Mouse (Mus musculus): ENCODE measurements around the gene Klrg2. TPM values are rescaled to one million over a fixed set of nuclear protein-coding genes. Genes with fewer than 3 reads are reported as not detected.
A peak's percentile ranks its signal among the peaks of the same experiment; 100 is the strongest.

Gene Klrg2
- total and polyA plus RNA-seq, 3 experiments, result 1.0 to 6.2 TPM; not detected in 1

GRCm38 (mm10) chr6:38642593-38642992 is 5.6 kb upstream of the Klrg2 start:
- Histone ChIP-seq H3K4me3 (ENCODE audit: control insufficient read depth in 1 of 2, insufficient read depth in 1 of 2, low read depth in 2 of 2, low read length in 2 of 2) (no peak overlapping the region), H3K27ac (ENCODE audit: control insufficient read depth, low read depth, low read length) (no peak overlapping the region), H3K4me1 (ENCODE audit: control insufficient read depth in 1 of 2, insufficient read depth in 2 of 2, low read length in 2 of 2) (peaks cover 9 to 23% of the 10 kb centered on the region in 2 experiments), H3K9me3 (replicated peaks; ENCODE audit: insufficient read depth, low read length) (no peaks in the 10 kb centered on the region), H3K27me3 (ENCODE audit: control insufficient read depth in 1 of 2, insufficient read depth in 2 of 2, low read length in 2 of 2) (no peaks in the 10 kb centered on the region; a peak in 1 of 4 replicates), H3K9ac (ENCODE audit: control insufficient read depth, low read depth, low read length, poor library complexity, severe bottlenecking) (no peak overlapping the region), H3K79me2 (ENCODE audit: control insufficient read depth, insufficient read depth, low read length, poor library complexity) (no peaks in the 10 kb centered on the region), H3K36me3 (ENCODE audit: control insufficient read depth in 1 of 2, insufficient read depth in 2 of 2, low read length in 2 of 2) (peaks cover 0 to 9% of the 10 kb centered on the region in 2 experiments; a peak in 2 of 4 replicates)
- no peak for DNase-seq (ENCODE audit: low read depth, low spot score)
- TF ChIP-seq ELF1 (IDR thresholded peaks at IDR 0.05; ENCODE audit: low read depth, low read length), result no peak
- TF ChIP-seq SMC3 (IDR thresholded peaks at IDR 0.05; ENCODE audit: low read depth, low read length), result no peak
- no peak for TF ChIP-seq TAL1 (IDR thresholded peaks at IDR 0.05; ENCODE audit: low read length)
- no peak for TF ChIP-seq UBTF (IDR thresholded peaks at IDR 0.05; ENCODE audit: borderline replicate concordance, insufficient read depth, low read depth, low read length)
- no peak for TF ChIP-seq ZKSCAN1 (IDR thresholded peaks at IDR 0.05; ENCODE audit: low read depth, low read length)

DNA sequence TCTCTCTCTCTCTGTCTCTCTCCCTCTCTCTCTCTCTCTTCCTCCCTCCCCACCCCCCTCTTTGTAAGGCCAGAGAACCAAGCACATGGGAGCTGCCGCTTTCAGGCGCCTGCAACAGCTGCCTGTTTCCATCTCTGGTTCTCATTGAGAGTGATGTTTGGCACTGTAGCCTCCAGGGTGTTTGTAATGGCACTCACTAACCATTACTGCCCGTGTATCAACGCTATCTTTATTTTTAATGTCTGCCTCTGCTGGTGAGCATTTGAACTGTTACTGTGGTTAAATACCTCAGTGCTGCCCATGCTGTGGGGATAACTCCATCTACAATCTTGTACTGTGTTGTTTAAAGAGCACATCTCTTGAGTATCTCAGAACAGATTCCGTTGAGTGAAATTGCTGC is 4.6 kb upstream of the Klrg2 start:
- Histone ChIP-seq H3K79me2 (ENCODE audit: control insufficient read depth, insufficient read depth, low read length, poor library complexity) (peaks cover under 1% of the 10 kb centered on the region; the same call in 1 of the 2 replicates), H3K27me3 (ENCODE audit: control insufficient read depth in 1 of 2, insufficient read depth in 2 of 2, low read length in 2 of 2) (no peaks in the 10 kb centered on the region; a peak in 1 of 4 replicates), H3K9me3 (replicated peaks; ENCODE audit: insufficient read depth, low read length) (no peaks in the 10 kb centered on the region), H3K9ac (ENCODE audit: control insufficient read depth, low read depth, low read length, poor library complexity, severe bottlenecking) (peak overlapping the region; percentile 15; the same call in 1 of the 2 replicates), H3K27ac (ENCODE audit: control insufficient read depth, low read depth, low read length) (no peak overlapping the region), H3K4me1 (ENCODE audit: control insufficient read depth in 1 of 2, insufficient read depth in 2 of 2, low read length in 2 of 2) (peaks cover 9 to 29% of the 10 kb centered on the region in 2 experiments), H3K36me3 (ENCODE audit: control insufficient read depth in 1 of 2, insufficient read depth in 2 of 2, low read length in 2 of 2) (peaks cover 0 to 9% of the 10 kb centered on the region in 2 experiments; a peak in 2 of 4 replicates), H3K4me3 (ENCODE audit: control insufficient read depth in 1 of 2, insufficient read depth in 1 of 2, low read depth in 2 of 2, low read length in 2 of 2) (peak overlapping the region; percentile 10 to 21; a peak in 2 of 4 replicates)
- peak; percentile 10; the same call in 1 of the 2 replicates for TF ChIP-seq GATA1 (IDR thresholded peaks at IDR 0.05; ENCODE audit: low read depth, low read length)
- TF ChIP-seq CTCF (IDR thresholded peaks at IDR 0.05 in 2 of 3, conservative IDR thresholded peaks at IDR 0.05 in 1 of 3; ENCODE audit: control insufficient read depth in 1 of 3, insufficient read depth in 1 of 3, low read depth in 2 of 3, low read length in 3 of 3, poor library complexity in 1 of 3, severe bottlenecking in 1 of 3), result peak in 2 of 3 experiments; percentile 43 to 49; a peak in 4 of 6 replicates
- no peak for TF ChIP-seq KAT2A (conservative IDR thresholded peaks at IDR 0.05; ENCODE audit: low read depth, low read length)
- TF ChIP-seq MYC (IDR thresholded peaks at IDR 0.05; ENCODE audit: low read depth, low read length), result 0 out of 2 replicates have a peak, but pooled peaks have one; percentile 21
- TF ChIP-seq SMC3 (IDR thresholded peaks at IDR 0.05; ENCODE audit: low read depth, low read length), result peak; percentile 26
- no peak for TF ChIP-seq CHD1 (IDR thresholded peaks at IDR 0.05; ENCODE audit: low read depth, low read length)
- TF ChIP-seq POLR2AphosphoS5 (IDR thresholded peaks at IDR 0.05; ENCODE audit: borderline replicate concordance, low read depth, low read length), result no peak
- peak; percentile 67 for DNase-seq (ENCODE audit: low read depth, low spot score)

DNA sequence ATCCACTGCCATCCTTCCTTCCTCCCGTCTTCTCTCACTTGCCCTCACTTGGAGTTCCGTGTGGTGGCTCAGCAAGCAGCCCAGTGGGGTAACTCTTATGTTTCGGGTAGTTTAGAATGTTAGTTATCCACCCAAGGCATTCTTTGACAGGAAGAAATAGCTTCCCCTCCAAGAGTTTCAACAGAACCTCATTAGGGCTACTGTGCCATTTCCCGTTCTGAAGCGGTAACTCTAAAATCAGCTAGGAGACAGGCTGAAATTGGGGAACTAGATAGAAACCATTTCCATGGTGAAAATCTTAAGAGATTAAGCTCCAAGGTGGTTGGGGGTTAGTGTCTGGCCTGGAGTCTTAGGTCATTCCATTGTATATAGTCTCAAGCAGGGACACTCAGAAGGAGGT is 4.2 kb upstream of the Klrg2 start:
- peaks cover 0 to 9% of the 10 kb centered on the region in 2 experiments; a peak in 2 of 4 replicates for H3K36me3 ChIP-seq (ENCODE audit: control insufficient read depth in 1 of 2, insufficient read depth in 2 of 2, low read length in 2 of 2)
- TF ChIP-seq CTCF (IDR thresholded peaks at IDR 0.05 in 2 of 3, conservative IDR thresholded peaks at IDR 0.05 in 1 of 3; ENCODE audit: control insufficient read depth in 1 of 3, insufficient read depth in 1 of 3, low read depth in 2 of 3, low read length in 3 of 3, poor library complexity in 1 of 3, severe bottlenecking in 1 of 3) (no peak), MYC (IDR thresholded peaks at IDR 0.05; ENCODE audit: low read depth, low read length) (peak; percentile 3; the same call in 1 of the 2 replicates), TBP (IDR thresholded peaks at IDR 0.05; ENCODE audit: low read depth, low read length) (0 out of 2 replicates have a peak, but pooled peaks have one; percentile 13), CHD1 (IDR thresholded peaks at IDR 0.05; ENCODE audit: low read depth, low read length) (no peak), USF1 (IDR thresholded peaks at IDR 0.05; ENCODE audit: low read depth, low read length) (no peak), MEF2A (IDR thresholded peaks at IDR 0.05; ENCODE audit: extremely low read depth, insufficient replicate concordance, low read depth, low read length, poor library complexity, severe bottlenecking) (no peak)
- H3K27ac ChIP-seq (ENCODE audit: control insufficient read depth, low read depth, low read length), result no peak overlapping the region
- DNase-seq (ENCODE audit: low read depth, low spot score), result peak; percentile 71
- no peaks in the 10 kb centered on the region for H3K9me3 ChIP-seq (replicated peaks; ENCODE audit: insufficient read depth, low read length)
- H3K9ac ChIP-seq (ENCODE audit: control insufficient read depth, low read depth, low read length, poor library complexity, severe bottlenecking), result no peak overlapping the region
- H3K4me3 ChIP-seq (ENCODE audit: control insufficient read depth in 1 of 2, insufficient read depth in 1 of 2, low read depth in 2 of 2, low read length in 2 of 2), result peak overlapping the region in 1 of 2 experiments; percentile 10; a peak in 1 of 4 replicates
- no peaks in the 10 kb centered on the region; a peak in 1 of 4 replicates for H3K27me3 ChIP-seq (ENCODE audit: control insufficient read depth in 1 of 2, insufficient read depth in 2 of 2, low read length in 2 of 2)
- peaks cover 2% of the 10 kb centered on the region; the same call in 1 of the 2 replicates for H3K79me2 ChIP-seq (ENCODE audit: control insufficient read depth, insufficient read depth, low read length, poor library complexity)
- H3K4me1 ChIP-seq (ENCODE audit: control insufficient read depth in 1 of 2, insufficient read depth in 2 of 2, low read length in 2 of 2), result peaks cover 9 to 29% of the 10 kb centered on the region in 2 experiments
